Mouse (Mus musculus) kidney, postnatal 25 days (tissue): ENCODE data around the gene Wdr46.
A peak's percentile ranks its signal among the peaks of the same experiment; 100 is the strongest.
"Not testable (repeated sequence)": the region's sequence is repeated elsewhere in the genome, so short reads cannot be mapped to it uniquely, and the experiment has no call there.

Source experiments
- DNase-seq, 2 experiments: peaks; one replicate each; pipeline ENCODE4 v3.0.0; 2021; ENCODE audit warnings: mixed read lengths in 2 of 2

Wdr46 gene

DNA sequence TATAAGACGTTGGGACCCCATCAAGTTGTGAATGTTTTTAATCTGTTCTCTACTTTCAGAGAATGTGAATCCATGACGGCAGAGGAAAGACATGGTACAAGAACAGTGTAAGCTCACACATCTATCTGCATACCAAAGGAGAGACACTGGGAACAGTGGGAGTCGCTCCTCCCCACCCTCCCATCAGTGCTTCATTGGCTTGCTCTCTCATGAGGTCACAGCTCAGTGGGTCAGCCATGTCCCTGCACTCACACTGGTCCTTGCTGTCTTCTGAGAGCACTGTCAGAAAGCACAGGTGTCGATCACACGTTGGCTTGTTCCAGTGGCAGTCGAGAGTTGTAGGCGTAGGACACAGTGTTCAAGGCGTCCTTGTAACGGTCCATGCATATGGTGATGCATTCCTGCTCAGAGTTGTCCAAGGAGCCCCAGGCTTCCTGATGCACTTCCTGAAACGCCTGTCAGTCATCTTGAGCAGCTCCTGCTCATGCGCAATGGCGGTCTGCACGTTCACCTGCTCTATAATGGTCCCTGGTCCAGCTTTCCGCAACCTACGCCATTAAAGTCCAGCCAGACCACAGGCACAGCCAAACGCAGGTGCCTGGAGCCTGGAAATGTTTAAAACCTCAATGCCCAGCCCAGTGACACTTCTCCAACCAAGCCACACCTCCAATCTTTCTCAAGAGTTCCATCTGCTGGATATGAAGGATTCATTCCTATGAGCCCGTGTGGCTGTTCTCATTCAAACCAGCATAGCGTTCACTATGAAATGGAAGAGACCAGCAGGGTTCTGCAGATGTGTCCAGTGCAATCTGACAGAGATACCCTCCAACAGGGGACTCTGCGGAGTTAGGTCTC, 39.9 kb downstream of the Wdr46 start:
- DNase-seq, result no peak

DNA sequence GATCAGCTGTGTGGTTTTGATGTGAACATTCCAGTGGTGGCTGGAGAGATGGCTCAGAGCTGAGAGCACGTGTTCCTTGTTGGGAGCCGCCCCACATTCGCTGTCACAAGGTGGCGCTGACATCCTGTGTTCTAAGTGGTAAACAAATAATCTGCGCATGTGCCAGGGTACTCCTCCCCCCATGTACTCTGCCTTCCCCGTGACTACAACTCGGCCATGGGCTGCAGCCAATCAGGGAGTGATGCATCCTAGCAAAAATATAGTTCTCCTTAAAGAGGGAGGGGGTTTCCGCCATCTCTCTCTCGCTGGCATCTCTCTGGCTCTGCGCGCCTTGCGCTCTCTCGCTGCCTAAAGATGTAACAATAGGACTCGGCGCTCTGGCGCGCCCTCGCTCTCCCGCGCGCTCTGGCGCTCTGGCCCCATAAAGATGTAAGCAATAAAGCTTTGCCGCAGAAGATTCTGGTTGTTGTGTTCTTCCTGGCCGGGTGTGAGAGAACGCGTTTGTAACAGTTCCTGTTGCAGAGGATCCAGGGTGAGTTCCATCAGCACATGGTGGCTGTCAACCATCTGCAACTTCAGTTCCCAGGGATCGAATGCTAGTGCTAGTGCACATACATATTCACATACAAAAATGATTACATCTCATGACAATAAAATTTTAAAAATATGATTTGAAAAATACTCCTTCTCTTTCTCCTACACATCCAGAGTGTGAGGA, 40.9 kb downstream of the Wdr46 start:
- peak; percentile 94 for DNase-seq

GRCm38 (mm10) chr17:33982136-33982535, 41.7 kb downstream of the Wdr46 start:
- DNase-seq, result peak; percentile 64 to 82

- peak; percentile 47 to 75 for DNase-seq
These were observed 51.6 kb downstream of the Wdr46 start for GRCm38 (mm10) chr17:33991788-33992664.

DNA sequence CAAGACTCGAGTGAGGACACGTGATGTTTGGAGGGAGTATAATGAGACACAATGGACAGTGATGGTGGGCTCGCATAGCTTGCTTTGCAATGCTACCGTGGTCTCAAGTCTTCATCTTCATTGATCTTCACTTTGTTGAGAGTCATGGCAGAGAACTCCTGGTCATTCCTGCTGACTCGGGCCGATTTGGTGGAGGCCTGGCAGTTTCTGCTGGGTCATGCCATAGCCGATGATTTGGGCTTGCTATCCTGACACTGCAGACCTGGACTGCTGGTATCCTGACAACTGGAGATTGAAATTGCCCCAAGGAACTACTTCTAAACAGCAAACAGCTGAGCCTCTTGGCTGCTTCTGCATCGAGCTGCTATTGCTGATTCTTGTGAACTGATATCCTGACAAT, 54.5 kb downstream of the Wdr46 start:
- DNase-seq, result no peak

GRCm38 (mm10) chr17:33995651-33996050, 55.2 kb downstream of the Wdr46 start:
- DNase-seq, result no peak

- not testable (repeated sequence) for DNase-seq
These were observed 56.6 kb downstream of the Wdr46 start for GRCm38 (mm10) chr17:33997025-33997424.

DNA sequence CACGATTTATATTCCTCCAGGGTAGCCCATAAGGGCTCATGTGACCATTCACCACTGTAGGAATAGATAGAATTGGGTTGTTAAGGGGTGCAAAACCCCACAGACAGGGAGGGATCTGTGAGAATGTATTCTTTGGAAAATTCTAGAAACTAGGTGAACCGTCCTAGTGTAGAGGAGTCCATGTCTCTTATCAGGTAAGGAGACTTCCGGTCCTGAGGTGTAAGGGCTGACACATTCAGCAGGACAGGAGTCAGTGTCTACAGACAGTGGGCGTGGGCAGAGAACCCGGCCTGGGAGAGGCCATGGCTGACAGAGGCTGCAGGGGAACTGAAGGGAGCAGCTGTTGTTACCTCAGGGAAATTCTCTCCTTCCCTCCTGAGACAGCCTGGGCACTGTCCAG, 58.2 kb downstream of the Wdr46 start:
- DNase-seq, result not testable (repeated sequence)
